Mouse (Mus musculus): Measurements from ENCODE around the gene Dct. TPM values are rescaled to one million over a fixed set of nuclear protein-coding genes. Genes with fewer than 3 reads are reported as not detected.

Gene Dct
- polyA plus RNA-seq, 1 experiment from 2014 or later, result 1.4 TPM

DNA sequence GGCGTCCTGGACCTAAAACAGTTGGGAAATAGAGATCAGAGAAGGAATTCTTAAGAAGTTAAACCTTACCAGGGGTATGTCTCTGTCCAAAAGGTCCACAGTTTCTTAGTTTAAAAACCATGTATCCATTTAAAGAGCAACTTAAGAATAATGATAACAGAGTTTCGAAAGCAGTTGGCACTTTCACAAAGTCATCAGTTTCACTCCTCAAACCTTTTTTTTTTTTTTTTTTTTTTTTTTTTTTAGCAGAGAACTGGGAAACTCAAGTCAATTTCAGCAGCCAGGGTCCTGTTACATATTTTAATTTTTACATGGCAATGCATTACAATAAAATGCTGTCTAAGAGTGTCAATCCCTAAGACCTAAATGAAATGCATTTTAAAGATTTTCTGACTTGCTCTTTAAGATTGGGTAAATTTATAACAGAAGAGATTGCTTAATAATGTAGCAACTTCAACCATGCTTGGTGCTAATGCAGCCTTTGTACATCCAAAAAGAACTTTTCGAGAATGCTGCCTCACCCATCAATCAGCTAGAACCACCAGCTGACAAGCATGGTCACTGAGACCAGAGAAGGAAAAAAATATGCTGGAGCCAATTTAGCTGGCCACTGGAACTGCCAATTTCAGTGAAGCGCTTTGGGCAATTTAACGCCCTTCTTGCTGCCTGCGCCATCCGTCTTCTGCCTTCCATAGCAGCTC lies 11.3 kb downstream of the Dct start:
- no peaks in the 10 kb centered on the region for H3K4me1 ChIP-seq (replicated peaks)
- no peaks in the 10 kb centered on the region for H3K27me3 ChIP-seq (replicated peaks)
- no peak for ATAC-seq
- H3K9ac ChIP-seq, result no peak overlapping the region
- H3K9me3 ChIP-seq, result no peaks in the 10 kb centered on the region
- H3K4me2 ChIP-seq (replicated peaks), result no peak overlapping the region
- H3K4me3 ChIP-seq (replicated peaks), result no peak overlapping the region
- WGBS, result 85% methylated on average over 7 of the region's 7 CpGs
- H3K36me3 ChIP-seq, result no peaks in the 10 kb centered on the region
- H3K27ac ChIP-seq, result no peak overlapping the region

DNA sequence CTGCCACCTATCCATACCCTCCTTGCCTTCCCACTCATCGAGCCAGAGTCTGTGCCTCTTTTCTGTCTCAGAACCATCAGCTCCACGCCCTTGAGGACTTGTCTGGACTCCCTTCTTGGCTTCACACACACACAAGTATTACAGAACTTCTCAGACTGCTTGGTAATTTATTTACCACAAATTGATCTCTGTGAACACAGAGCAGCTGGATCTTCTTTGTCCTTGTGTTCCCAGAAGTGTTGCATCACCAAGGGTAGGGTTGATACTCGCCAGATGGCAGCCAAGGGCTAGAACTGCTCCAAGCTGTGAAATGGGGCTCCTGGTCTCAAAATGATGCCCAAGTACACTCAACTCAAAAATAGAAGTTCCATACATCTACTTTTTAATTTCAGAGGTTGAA lies 13.0 kb downstream of the Dct start:
- ATAC-seq, result no peak
- WGBS, result 86% methylated on average over 3 of the region's 3 CpGs
- Histone ChIP-seq H3K4me3 (replicated peaks) (no peak overlapping the region), H3K9me3 (no peaks in the 10 kb centered on the region), H3K27me3 (replicated peaks) (no peaks in the 10 kb centered on the region), H3K4me1 (replicated peaks) (no peaks in the 10 kb centered on the region), H3K4me2 (replicated peaks) (no peak overlapping the region), H3K9ac (no peak overlapping the region), H3K27ac (no peak overlapping the region), H3K36me3 (no peaks in the 10 kb centered on the region)

GRCm38 (mm10) chr14:118027564-118027963 lies 24.5 kb downstream of the Dct start:
- no peak overlapping the region for H3K27ac ChIP-seq
- H3K27me3 ChIP-seq (replicated peaks), result no peaks in the 10 kb centered on the region
- H3K9ac ChIP-seq, result no peak overlapping the region
- 0 out of 2 replicates have a peak, but pooled peaks cover 3% of the 10 kb centered on the region for H3K9me3 ChIP-seq
- no peak overlapping the region for H3K4me3 ChIP-seq (replicated peaks)
- 94% methylated on average over 3 of the region's 3 CpGs for WGBS
- H3K4me1 ChIP-seq (replicated peaks), result no peaks in the 10 kb centered on the region
- no peaks in the 10 kb centered on the region for H3K36me3 ChIP-seq
- no peak overlapping the region for H3K4me2 ChIP-seq (replicated peaks)
- ATAC-seq, result no peak

DNA sequence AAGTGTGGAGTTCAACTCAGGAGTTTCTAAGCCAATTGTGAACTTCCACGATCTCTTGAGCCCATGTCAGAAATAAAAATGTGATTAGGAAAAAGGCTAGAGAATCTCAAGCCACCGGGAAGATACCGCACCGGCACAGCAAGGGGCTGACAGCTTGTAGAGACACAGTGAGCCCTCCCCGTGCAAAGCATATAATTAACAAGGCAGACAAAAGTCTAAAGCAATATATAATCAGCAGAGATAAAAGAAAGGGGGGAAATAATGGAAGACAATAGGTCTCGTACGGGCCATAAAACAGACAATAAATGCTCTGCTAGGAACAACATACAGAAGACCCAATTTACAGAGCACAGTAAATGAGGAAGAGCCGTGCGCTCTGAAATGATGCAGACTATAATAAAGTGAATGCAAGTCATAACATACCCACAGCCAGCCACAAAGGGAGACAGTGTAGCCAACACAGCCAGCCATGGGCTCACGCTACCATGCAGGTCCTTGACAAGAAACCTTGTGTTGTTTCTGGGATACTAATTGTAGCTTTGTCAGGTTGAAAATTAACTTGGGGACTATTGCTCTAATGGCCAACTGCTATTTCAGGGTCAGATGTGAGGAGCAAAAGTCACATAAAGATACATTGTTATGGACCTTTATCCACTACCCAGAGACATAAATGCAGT lies 30.0 kb downstream of the Dct start:
- ATAC-seq, result peak; percentile 75
- WGBS, result 57% methylated on average over 10 of the region's 10 CpGs
- H3K4me2 ChIP-seq (replicated peaks), result peak overlapping the region; percentile 3; the same call in 1 of the 2 replicates
- H3K4me3 ChIP-seq (replicated peaks), result no peak overlapping the region
- H3K4me1 ChIP-seq (replicated peaks), result no peaks in the 10 kb centered on the region
- no peak overlapping the region for H3K9ac ChIP-seq
- H3K27ac ChIP-seq, result no peak overlapping the region
- H3K9me3 ChIP-seq, result no peaks in the 10 kb centered on the region
- no peaks in the 10 kb centered on the region for H3K36me3 ChIP-seq
- H3K27me3 ChIP-seq (replicated peaks), result no peaks in the 10 kb centered on the region

DNA sequence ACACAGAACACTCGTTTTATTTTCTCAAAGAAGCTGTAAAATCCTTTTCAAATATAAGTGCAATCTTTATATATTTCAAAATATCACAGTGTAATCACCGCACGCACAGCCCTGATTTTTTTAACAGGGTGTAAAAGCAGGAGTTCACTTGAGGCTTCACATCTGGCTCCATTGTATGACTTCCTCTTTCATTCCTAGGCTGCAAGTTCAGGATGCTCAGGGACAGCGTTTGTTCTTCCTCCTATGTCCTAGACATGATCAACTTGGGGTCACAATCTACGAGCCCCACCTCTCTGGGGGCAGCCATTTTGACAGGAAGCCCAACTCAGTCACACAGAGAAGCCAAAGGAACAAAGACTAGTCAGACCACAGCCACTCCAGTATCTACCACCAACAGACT lies 32.7 kb downstream of the Dct start:
- ATAC-seq, result no peak
- Histone ChIP-seq H3K9ac (no peak overlapping the region), H3K36me3 (no peaks in the 10 kb centered on the region), H3K4me3 (replicated peaks) (no peak overlapping the region), H3K4me1 (replicated peaks) (no peaks in the 10 kb centered on the region), H3K4me2 (replicated peaks) (no peak overlapping the region), H3K27ac (no peak overlapping the region), H3K9me3 (no peaks in the 10 kb centered on the region), H3K27me3 (replicated peaks) (no peaks in the 10 kb centered on the region)
- WGBS, result 62% methylated on average over 5 of the region's 5 CpGs

DNA sequence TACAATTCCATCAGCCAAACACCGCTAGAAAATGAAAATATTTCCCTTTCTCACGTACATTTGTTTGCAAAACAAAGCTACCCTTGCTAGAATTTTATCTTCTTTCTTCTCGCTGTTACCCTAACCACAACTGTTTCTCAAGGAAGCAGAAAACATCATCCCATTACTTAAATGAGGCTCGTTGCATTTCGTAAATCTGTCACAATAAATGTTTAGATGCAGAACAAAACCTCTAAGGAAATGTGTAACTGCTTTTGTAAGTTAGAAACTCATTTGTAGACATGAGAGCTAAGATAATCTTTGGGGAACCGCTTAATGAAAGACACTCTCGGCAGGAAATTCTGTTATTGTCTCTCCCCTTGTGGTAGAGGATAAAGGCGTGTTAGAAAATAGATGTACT lies 38.8 kb downstream of the Dct start:
- no peak overlapping the region for H3K27ac ChIP-seq

DNA sequence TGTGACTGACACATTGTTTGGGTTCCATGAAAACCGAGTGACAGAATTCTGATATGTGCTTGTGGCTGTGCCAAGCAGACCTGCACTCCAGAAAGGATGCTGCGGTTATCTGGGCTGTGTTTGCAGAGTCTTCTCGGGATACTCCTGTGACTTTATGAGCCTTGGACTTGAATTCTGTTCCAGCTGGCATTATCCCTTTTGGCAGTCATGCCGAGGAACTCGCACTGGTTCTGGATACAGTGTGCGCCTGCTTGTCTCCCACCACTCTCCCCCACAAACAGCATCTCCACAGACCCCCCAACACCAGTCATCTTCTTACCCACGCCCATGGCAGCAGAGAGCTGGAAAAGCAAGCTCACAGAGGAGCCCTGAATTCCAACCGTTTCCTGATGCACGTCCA lies 42.5 kb downstream of the Dct start:
- Histone ChIP-seq H3K4me3 (replicated peaks) (no peak overlapping the region), H3K4me1 (replicated peaks) (no peaks in the 10 kb centered on the region), H3K27me3 (replicated peaks) (no peaks in the 10 kb centered on the region), H3K36me3 (no peaks in the 10 kb centered on the region), H3K9ac (no peak overlapping the region), H3K27ac (no peak overlapping the region), H3K9me3 (no peaks in the 10 kb centered on the region), H3K4me2 (replicated peaks) (no peak overlapping the region)
- no peak for ATAC-seq
- WGBS, result 69% methylated on average over 9 of the region's 9 CpGs

More for the DNA sequence above, 38.8 kb downstream of the Dct start:
- Histone ChIP-seq H3K9me3 (no peaks in the 10 kb centered on the region), H3K9ac (no peak overlapping the region), H3K36me3 (no peaks in the 10 kb centered on the region), H3K4me2 (replicated peaks) (no peak overlapping the region), H3K4me1 (replicated peaks) (no peaks in the 10 kb centered on the region), H3K27me3 (replicated peaks) (no peaks in the 10 kb centered on the region), H3K4me3 (replicated peaks) (no peak overlapping the region)
- 88% methylated on average over 8 of the region's 8 CpGs for WGBS
- ATAC-seq, result no peak

GRCm38 (mm10) chr14:118005697-118006096 lies 46.3 kb downstream of the Dct start:
- Histone ChIP-seq H3K4me1 (replicated peaks) (peaks cover 13% of the 10 kb centered on the region), H3K36me3 (no peaks in the 10 kb centered on the region), H3K27me3 (replicated peaks) (no peaks in the 10 kb centered on the region), H3K4me3 (replicated peaks) (no peak overlapping the region), H3K4me2 (replicated peaks) (no peak overlapping the region), H3K27ac (no peak overlapping the region), H3K9me3 (no peaks in the 10 kb centered on the region), H3K9ac (no peak overlapping the region)
- ATAC-seq, result 0 out of 2 replicates have a peak, but pooled peaks have one; percentile 21
- WGBS, result 18% methylated on average over 5 of the region's 5 CpGs

- no peak overlapping the region for H3K9ac ChIP-seq
- H3K4me3 ChIP-seq (replicated peaks), result no peak overlapping the region
- H3K27ac ChIP-seq, result no peak overlapping the region
- no peaks in the 10 kb centered on the region for H3K36me3 ChIP-seq
- no peak for ATAC-seq
- WGBS, result 87% methylated on average over 10 of the region's 10 CpGs
- H3K4me2 ChIP-seq (replicated peaks), result no peak overlapping the region
- H3K4me1 ChIP-seq (replicated peaks), result peaks cover 17% of the 10 kb centered on the region
- H3K27me3 ChIP-seq (replicated peaks), result no peaks in the 10 kb centered on the region
- H3K9me3 ChIP-seq, result no peaks in the 10 kb centered on the region
Observed at GRCm38 (mm10) chr14:118004434-118004833, 47.6 kb downstream of the Dct start.

DNA sequence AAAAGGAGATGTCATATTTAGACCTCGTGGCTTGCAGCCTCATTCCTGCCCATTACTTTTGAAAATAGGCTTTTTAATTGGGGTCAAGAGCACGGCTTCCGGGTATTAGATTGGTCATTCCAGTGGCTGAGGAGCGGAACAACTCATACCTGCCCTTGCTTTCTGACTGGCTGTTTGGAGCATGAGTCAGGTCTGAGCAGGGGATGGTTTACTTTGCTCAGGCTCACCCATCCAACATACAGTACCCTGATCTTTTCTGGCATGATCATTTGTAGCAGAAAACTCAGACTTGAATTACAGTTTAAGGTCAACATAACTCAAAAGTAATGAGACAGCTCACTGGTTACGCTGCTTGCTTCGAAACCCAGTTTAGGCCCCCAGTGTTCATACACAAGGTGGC lies 58.2 kb downstream of the Dct start:
- Histone ChIP-seq H3K27ac (no peak overlapping the region), H3K9me3 (no peaks in the 10 kb centered on the region), H3K27me3 (replicated peaks) (no peaks in the 10 kb centered on the region), H3K9ac (no peak overlapping the region), H3K4me1 (replicated peaks) (no peaks in the 10 kb centered on the region), H3K36me3 (no peaks in the 10 kb centered on the region), H3K4me2 (replicated peaks) (no peak overlapping the region), H3K4me3 (replicated peaks) (no peak overlapping the region)
- 86% methylated on average over 6 of the region's 6 CpGs for WGBS
- ATAC-seq, result no peak

DNA sequence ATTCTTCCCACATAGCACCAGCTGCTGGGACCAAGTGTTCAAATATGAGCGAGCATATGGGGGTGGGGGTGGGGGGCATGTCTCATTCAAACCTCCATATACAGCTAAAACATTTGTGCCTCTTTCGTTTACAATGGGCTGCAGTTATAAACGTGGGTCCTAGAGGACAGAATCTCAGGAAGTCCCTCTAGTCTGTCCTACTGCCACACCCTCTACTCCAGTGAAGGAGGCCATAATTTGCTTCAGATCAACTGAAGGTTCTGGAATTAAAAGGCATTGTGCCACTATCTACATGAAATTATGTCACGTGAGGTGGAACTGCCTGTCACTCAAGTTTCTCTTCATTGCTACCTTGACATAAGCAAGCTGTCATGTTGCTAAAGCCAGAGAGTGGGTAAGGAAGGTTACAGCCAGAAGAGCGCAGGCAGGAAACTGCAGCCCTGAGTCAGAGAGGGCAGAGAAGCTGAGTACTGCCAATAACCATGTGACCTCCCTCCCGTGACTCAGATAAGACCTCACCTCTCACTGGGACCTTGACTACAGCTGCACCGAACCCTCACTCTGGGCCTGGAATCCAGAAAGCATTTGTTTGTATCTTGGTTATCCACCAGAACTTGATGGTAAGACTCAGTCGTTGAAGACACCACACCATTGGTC lies 59.3 kb downstream of the Dct start:
- H3K27ac ChIP-seq, result no peak overlapping the region
- ATAC-seq, result peak; percentile 69
- WGBS, result 59% methylated on average over 8 of the region's 8 CpGs

DNA sequence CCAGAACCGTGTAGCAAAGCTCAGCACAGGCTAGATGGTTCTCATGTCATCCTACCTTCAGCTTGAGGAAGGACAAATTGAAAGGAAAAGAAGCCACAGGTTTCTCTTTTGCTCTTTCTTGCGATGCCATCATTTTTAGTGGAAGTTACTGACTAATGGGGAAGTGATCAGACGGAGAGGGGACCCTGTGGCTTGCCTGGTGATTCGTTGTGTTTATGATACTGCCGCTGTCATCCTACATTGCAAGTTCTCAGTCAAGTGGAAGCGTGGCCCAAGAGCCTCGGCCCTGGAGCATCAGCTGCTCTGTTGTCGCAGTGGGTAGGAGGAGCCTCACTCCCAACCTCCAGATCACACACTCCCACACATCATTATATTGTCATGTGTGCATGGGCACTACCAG lies 61.8 kb downstream of the Dct start:
- Histone ChIP-seq H3K9ac (no peak overlapping the region), H3K4me2 (replicated peaks) (no peak overlapping the region), H3K4me3 (replicated peaks) (no peak overlapping the region), H3K36me3 (no peaks in the 10 kb centered on the region), H3K9me3 (no peaks in the 10 kb centered on the region), H3K4me1 (replicated peaks) (no peaks in the 10 kb centered on the region), H3K27me3 (replicated peaks) (no peaks in the 10 kb centered on the region), H3K27ac (no peak overlapping the region)
- WGBS, result 66% methylated on average over 8 of the region's 8 CpGs
- no peak for ATAC-seq

More for the DNA sequence above, 59.3 kb downstream of the Dct start:
- Histone ChIP-seq H3K4me2 (replicated peaks) (no peak overlapping the region), H3K4me1 (replicated peaks) (no peaks in the 10 kb centered on the region), H3K27me3 (replicated peaks) (no peaks in the 10 kb centered on the region), H3K36me3 (no peaks in the 10 kb centered on the region), H3K9ac (no peak overlapping the region), H3K9me3 (no peaks in the 10 kb centered on the region), H3K4me3 (replicated peaks) (no peak overlapping the region)
